Mouse (Mus musculus): ENCODE measurements around the gene St3gal3.

DNA sequence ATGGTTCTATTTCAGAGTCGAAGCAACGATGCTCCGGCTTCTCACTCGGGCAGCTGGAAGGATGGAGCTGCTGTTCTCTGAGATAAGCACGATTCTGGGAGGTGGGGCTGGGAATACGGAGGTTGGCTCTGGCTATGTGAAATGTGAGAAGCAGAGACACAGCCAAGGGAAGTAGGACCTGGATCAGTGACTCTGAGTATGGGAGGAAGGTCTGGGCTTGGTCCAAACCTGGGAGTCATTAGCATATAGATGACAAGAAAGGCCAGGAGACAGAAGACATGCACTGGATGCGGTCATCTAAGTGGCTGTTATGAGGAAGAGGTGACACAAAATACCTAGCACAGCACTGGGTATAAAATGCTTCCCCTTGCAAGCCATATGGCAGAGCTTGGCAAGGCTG, 108.8 kb downstream of the St3gal3 start:
- TF ChIP-seq CTCF (IDR thresholded peaks at IDR 0.05; ENCODE audit: insufficient read depth, low read length) (no peak), POLR2A (IDR thresholded peaks at IDR 0.05; ENCODE audit: borderline replicate concordance, extremely low read depth, low read depth, low read length) (no peak)
